Mouse (Mus musculus) R1 (cell line): ENCODE data around the gene 1700061G19Rik.

Experiments
- DNase-seq: peaks from one replicate; pipeline ENCODE4 v3.0.0-alpha.2; 2018; ENCODE audit warnings: low read depth, low spot score

1700061G19Rik gene

DNA sequence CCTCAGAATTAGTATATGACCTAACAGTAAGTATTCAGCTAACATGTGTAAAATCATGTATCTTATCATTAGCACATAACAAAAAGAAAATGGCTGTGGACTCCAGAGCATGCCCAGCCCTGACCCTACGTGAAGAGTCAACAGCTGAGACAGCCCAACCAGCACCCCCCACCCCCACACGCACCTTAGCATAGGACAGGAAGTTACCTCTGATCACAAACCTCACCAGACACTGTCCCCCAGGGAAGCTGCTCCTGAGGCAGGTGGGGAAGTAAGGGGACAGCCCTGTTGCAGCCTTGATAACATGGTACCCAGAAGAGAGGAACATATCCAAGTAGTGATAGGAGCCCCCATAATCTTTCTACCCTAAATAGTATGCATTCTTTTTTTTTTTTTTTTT, 50.7 kb downstream of the 1700061G19Rik start:
- DNase-seq: no peak

DNA sequence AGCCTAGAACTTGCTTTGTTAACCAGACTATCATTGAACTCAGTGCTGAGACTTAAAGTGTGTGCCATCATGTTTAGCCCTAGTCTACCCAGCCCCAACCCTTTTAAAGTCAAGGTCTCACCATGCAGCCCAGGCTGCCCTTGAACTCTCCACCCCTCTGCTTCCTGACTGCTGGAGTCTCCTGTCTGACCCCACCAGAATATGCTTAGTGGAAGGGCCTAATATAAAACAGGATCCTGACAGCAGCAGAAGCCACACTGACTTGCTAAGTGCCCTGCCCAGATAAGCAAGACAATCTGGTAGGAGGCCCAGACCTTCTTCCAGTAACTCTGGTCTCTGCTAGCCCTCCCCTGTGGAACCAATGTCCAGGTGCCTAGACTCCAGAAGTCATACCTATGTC, 53.8 kb downstream of the 1700061G19Rik start:
- peak; percentile 25 for DNase-seq

DNA sequence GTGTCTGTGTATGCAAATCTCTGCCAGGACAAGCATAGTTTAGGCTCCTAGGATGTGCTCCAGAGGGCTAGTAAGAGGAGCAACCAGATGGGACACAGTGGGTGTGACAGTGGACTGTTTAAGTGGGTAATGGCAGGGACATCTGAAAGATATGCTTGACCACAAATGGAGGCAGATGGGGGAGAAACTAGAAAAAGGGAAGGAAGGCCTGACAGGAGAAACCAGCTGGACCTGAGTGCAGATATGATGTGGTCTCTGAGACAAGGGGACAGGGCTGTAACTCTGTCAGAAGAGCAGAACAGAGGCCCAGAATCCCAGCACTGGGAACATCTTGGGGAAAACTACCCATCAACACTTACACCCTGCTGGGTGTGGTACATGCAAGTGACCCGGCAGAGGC, 54.3 kb downstream of the 1700061G19Rik start:
- no peak for DNase-seq

DNA sequence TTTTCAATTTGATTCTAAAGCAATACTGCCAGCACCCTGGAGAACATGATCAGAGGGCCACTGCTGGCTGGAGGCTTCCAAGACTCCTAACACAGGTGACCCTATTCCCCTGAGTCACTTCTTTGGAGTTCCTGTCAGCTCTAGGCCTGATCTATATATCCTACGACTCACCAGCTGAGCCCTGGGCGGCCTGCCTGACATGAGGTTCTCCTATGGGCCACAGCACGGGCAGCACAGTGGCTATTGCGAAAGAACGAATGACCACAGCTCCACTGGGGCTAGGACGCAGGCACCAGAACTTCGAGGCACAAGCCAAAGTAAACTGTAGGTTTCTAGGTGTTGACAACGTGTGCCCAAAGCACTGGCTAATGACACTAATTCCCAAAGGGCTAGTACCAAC, 54.7 kb downstream of the 1700061G19Rik start:
- no peak for DNase-seq

DNA sequence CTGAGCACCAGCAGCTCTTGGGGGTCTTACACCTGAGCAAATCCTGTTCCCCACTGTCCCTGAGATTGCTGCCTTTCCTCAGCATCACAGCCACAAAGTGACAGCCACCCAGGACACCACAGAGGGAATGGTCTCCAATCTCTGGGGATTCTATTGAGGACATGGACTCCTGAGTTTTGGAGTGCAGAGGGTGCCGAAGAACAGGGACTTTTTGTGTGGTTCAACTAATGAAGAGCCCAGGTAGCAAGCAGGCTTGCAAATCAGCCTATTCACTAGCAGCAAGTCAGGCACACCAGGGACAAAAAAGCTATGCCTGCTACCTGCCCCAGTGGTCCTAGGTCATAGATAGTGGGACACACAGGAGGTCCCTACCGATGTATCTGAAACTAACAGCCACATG, 58.1 kb downstream of the 1700061G19Rik start:
- DNase-seq: no peak

DNA sequence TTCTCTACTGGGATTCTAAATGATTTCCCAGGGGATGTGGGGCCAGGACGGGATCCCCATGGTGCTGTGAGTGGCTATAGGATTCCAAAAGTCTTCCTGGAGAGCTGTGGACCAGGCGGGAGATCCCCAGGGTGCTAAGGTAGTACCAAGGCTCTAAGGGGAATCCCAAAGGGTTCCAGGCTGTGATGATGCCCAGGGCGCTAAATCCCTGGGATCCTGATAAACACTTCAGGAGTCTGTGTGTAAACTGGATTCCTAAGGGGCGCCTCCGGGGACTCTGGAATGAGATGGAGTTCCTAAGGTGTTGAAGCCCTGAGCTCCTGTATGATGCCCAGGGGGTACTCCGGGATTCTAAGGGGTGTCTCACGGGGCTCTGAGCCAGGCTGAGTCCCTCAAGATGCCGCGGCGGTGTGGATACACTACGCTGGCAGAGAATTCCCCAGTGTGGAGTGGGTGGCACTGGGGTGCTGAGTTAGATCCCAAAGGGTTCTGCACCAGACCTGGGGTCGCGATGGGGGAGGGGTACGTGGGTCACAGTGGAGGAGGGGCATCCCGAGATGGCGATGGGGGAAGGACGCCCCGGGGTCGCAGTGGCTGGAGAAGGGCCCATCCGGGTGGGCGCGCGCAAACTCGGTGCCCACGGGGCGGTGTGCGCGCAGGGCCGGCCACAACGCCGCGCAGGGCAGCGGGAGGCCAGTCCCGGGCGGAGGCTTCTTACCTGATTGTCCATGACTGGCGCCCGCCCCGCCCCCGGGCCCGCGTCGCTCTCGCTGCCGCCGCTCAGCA, 59.5 kb downstream of the 1700061G19Rik start:
- peak; percentile 39 for DNase-seq

DNA sequence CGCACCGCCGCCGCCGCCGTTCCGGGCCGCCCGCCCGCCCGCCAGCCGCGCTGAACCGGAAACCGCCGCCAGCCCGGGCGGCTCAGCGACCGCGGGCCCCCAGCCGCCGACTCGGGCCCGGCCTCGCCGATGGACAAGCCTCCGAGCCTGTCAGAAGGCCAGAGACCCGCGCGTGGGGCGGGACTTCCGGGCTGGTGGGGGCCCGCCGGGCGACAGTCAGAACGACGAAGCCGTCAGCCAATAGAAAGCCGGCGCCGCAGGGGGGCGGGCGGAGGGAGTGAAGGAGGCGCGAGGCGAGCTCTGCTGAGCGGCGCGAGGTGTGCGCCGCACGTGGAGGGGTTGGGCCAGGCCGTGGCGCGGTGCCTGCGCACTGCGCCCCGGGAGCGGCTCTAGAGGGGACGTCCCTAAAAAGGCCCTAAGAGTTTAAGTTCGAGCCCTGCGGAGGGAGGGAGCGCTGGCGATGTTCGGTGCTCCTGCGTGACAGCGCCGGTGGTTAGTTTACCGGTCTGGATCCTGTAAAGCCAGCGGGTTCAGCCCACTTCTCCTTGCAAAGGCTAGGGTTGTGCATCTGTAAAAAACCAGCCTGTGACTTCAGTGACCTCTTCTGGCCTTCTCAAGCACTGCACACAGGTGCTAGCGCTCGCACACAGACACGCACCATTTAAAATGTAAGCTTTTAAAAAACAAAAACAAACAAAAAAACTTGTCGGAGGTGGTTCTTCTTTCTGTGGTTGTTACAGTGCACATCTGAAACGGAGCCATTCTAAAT, 60.3 kb downstream of the 1700061G19Rik start, which contains the start of gene Mllt1:
Gene Mllt1, minus strand, starts transcription at position 53 of the 769 bp plus-strand sequence.
- peak; percentile 98 for DNase-seq

DNA sequence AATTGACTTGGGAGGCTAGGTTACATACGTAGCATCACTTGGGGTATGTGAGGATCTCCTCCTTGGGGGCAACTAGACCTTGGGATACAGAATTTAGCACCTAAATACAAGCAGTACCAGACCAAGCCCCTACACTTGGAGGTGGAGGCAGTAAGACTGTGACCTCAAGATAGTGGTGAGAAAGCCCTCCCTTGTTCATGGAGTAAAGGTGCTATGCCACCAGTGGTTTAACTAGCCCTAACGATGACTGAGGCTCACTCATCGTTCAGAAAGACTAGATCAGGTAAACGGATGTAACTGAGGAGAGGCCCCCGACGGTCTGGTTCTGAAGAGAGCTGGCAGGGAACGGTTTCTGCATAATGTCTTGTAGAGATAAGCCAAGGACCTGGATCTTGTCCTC, 61.5 kb downstream of the 1700061G19Rik start:
- DNase-seq: no peak
